15 mouse cellular contexts compared by ENCODE assay signal in the genomic region with DNA sequence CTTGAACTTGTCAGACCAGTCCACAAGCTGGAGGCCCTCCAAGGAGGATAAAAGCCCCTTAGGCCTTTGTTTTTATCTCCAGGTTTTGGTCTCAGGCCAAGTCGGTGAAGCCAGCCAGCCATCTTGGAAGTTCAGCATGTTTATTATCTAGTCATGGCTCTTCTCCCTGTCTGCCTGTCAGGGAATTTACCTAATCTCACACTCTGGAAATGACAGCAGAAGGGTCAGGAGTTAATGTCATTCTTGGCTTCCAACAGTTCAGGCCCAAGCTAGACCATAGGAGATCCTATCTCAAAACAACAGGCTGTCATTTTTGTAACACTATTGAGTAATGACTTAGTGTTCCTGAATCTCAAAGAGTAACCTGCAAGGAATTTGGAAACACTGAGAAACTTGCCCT.
"Had no signal": no experiment of that assay in that cellular context is flagged by ENCODE, and none has a peak within 500 bp of the region (broad histone marks: within the 10 kb centered on the region; RNA-seq: fewer than 3 reads in every experiment).

No protein-coding gene starts in this region.

- H3K9ac ChIP-seq: liver, embryonic 14.5 days; lung, embryonic 15.5 days; midbrain, embryonic 12.5 days; midbrain, embryonic 15.5 days; neural tube, embryonic 12.5 days; stomach, embryonic 15.5 days had no signal

- H3K27ac ChIP-seq: liver, embryonic 14.5 days; lung, embryonic 15.5 days; midbrain, embryonic 10.5 days; midbrain, embryonic 12.5 days; midbrain, embryonic 15.5 days; neural tube, embryonic 12.5 days; stomach, embryonic 15.5 days; stomach, postnatal 0 days had no signal

- H3K4me3 ChIP-seq: lung, embryonic 15.5 days; midbrain, embryonic 10.5 days; midbrain, embryonic 12.5 days; midbrain, embryonic 15.5 days; neural tube, embryonic 12.5 days; stomach, embryonic 15.5 days had no signal

- ATAC-seq: lung, postnatal 0 days; midbrain, embryonic 15.5 days had no signal

- DNase-seq: lung, adult 18-20 months; lung, postnatal 4 days; right cerebral cortex, postnatal 14 days; thymus, adult 2 months; thymus, postnatal 25 days; thymus, postnatal 4 days had no signal

- H3K27me3 ChIP-seq: lung, embryonic 15.5 days; midbrain, embryonic 12.5 days; midbrain, embryonic 15.5 days; neural tube, embryonic 12.5 days; stomach, embryonic 15.5 days had no signal

- H3K4me1 ChIP-seq: midbrain, embryonic 12.5 days; midbrain, embryonic 15.5 days; neural tube, embryonic 12.5 days had no signal

- H3K36me3 ChIP-seq: lung, embryonic 15.5 days; midbrain, embryonic 10.5 days; midbrain, embryonic 12.5 days; midbrain, embryonic 15.5 days; neural tube, embryonic 12.5 days; stomach, embryonic 15.5 days had no signal

- H3K4me2 ChIP-seq: lung, embryonic 15.5 days; midbrain, embryonic 12.5 days; midbrain, embryonic 15.5 days; neural tube, embryonic 12.5 days; stomach, embryonic 15.5 days had no signal

- H3K9me3 ChIP-seq: lung, embryonic 15.5 days; midbrain, embryonic 10.5 days; midbrain, embryonic 12.5 days; midbrain, embryonic 15.5 days; neural tube, embryonic 12.5 days; stomach, embryonic 15.5 days had no signal
